Mouse (Mus musculus) adrenal gland, adult 18-20 months (tissue): Measurements from ENCODE around the gene Ifna2. TPM values are rescaled to one million over a fixed set of nuclear protein-coding genes. Genes with fewer than 3 reads are reported as not detected.

Experiments used
- DNase-seq, 2 experiments: peaks; one replicate each; pipeline ENCODE4 v3.0.0; 2021 to 2022; ENCODE audit warnings: low spot score in 2 of 2
- total RNA-seq, 2 experiments: library from RNA; stranded (reverse); gene quantifications; 1 replicate in 1 of 2; 2 replicates in 1 of 2; pipeline ENCODE4 v1.2.3; 2021

Gene Ifna2
- total RNA-seq, 2 experiments from 2014 or later, result not detected

- no peak for DNase-seq
Observed at GRCm38 (mm10) chr4:88655461-88655860, 28.3 kb downstream of the Ifna2 start.

GRCm38 (mm10) chr4:88653644-88654043, 30.1 kb downstream of the Ifna2 start:
- no peak for DNase-seq

GRCm38 (mm10) chr4:88644359-88644758, 39.4 kb downstream of the Ifna2 start, which contains the start of gene Ifna13:
Gene Ifna13, minus strand, starts transcription at chr4:88644459.
- no peak for DNase-seq

DNA sequence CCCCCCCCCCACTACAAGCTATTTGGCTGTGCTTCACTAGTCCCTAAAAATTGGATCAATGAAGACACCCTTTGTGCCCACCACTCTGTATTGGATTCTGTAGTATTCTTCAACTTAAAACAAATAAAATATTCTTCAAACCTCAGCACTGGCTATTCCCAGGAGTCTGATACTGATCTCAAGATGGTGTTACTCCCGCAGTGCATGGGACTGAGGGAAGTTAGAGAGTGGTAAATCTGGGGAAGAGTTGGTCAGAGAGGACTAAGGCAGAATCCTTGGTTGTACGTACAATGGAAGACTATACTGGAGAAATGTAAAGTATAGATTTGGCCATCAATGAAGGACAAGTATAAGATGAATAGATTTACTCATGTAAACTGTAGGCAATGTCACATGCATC, 41.2 kb downstream of the Ifna2 start:
- no peak for DNase-seq

GRCm38 (mm10) chr4:88641077-88641831, 42.5 kb downstream of the Ifna2 start:
- peak; percentile 97 to 98 for DNase-seq

DNA sequence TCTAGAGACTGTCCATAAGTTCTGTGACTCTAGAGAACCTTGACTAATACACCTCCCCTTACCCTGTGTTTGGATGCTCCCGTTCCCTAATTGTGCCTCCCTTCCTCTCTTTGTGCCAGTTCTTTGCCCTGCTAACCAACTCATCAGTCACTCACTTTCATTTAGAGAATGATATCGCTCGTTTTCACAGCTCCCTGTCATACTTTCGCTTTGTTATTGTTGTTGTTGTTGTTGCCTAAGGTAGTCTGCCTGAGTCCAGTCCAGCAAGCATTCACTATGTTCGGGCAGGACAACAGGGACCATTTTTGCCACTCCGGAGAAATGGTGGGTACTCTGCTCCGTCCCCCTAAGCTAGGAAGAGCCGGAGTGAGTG, 43.0 kb downstream of the Ifna2 start:
- DNase-seq, result no peak

DNA sequence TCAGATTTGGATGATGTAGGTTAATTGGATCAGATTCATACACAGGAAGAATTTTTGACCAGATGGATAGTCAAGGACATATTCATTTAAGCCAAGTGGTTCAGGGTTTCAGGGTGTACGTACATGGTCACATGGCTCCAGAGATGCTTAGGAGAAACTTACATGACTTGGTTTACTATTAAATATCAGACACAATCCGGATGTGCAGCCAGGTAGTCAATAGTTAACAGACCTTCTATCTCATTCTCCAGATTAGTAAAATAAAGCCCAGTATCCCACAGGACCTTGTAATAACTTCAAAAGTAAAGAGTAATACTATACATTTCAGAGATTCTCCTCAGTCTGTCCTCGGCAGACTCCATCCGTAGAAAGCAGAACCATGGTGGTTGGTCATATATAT, 49.4 kb downstream of the Ifna2 start, which contains the start of gene C87499:
Gene C87499 (minus strand): TSS at position 101 of the 400 bp plus-strand sequence.
- DNase-seq, result no peak

Other genes with a start within 250 kb of the Ifna2 start
- gene Hacd4, start 245.0 kb downstream of the Ifna2 start, total RNA-seq, result 1 to 10 TPM; 3.7 to 4.2 TPM
- not detected for gene Ifnb1, start 161.1 kb downstream of the Ifna2 start, total RNA-seq
- gene Ifna15, start 125.7 kb downstream of the Ifna2 start, total RNA-seq, result not detected
- not detected for gene Ifna14, start 112.1 kb downstream of the Ifna2 start, total RNA-seq
- gene Ifna9, start 91.5 kb downstream of the Ifna2 start, total RNA-seq, result not detected
- not detected for gene Ifna12, start 80.5 kb downstream of the Ifna2 start, total RNA-seq
- gene C87499, start 49.5 kb downstream of the Ifna2 start, total RNA-seq, result not detected
- gene Ifna13, start 39.5 kb downstream of the Ifna2 start, total RNA-seq, result not detected
- not detected for gene Ifna16, start 7.0 kb downstream of the Ifna2 start, total RNA-seq
- not detected for gene Ifnab, start 7.4 kb upstream of the Ifna2 start, total RNA-seq
- under 1 TPM in 1 of 2 experiments, not detected in 1; 0.40 TPM for gene Gm26566, start 37.9 kb upstream of the Ifna2 start, total RNA-seq
- 10 to 100 TPM; 77.8 to 85.0 TPM for gene Klhl9, start 38.6 kb upstream of the Ifna2 start, total RNA-seq
- gene Gm13271, start 71.0 kb upstream of the Ifna2 start, total RNA-seq, result not detected
- not detected for gene Gm13283, start 76.2 kb upstream of the Ifna2 start, total RNA-seq
- gene Gm13290, start 89.9 kb upstream of the Ifna2 start, total RNA-seq, result not detected
- gene Gm13289, start 93.0 kb upstream of the Ifna2 start, total RNA-seq, result not detected
- not detected for gene Gm13272, start 95.9 kb upstream of the Ifna2 start, total RNA-seq
- not detected for gene Ifnz, start 98.2 kb upstream of the Ifna2 start, total RNA-seq
- gene Gm13276, start 101.8 kb upstream of the Ifna2 start, total RNA-seq, result not detected
- not detected for gene Gm13277, start 104.7 kb upstream of the Ifna2 start, total RNA-seq
- not detected for gene Gm13278, start 107.6 kb upstream of the Ifna2 start, total RNA-seq
- gene Gm13275, start 110.6 kb upstream of the Ifna2 start, total RNA-seq, result not detected
- gene Gm13279, start 113.5 kb upstream of the Ifna2 start, total RNA-seq, result not detected
- gene Gm13285, start 115.8 kb upstream of the Ifna2 start, total RNA-seq, result not detected
- not detected for gene Gm13287, start 119.3 kb upstream of the Ifna2 start, total RNA-seq
- not detected for gene Gm13288, start 121.6 kb upstream of the Ifna2 start, total RNA-seq
- not detected for gene Ifna7, start 132.3 kb upstream of the Ifna2 start, total RNA-seq
- gene Ifna11, start 136.0 kb upstream of the Ifna2 start, total RNA-seq, result not detected
- not detected for gene Ifna6, start 143.5 kb upstream of the Ifna2 start, total RNA-seq
- not detected for gene Ifna5, start 151.6 kb upstream of the Ifna2 start, total RNA-seq
- gene Ifna4, start 157.9 kb upstream of the Ifna2 start, total RNA-seq, result not detected
- not detected for gene Ifna1, start 166.2 kb upstream of the Ifna2 start, total RNA-seq
- gene Ifne, start 196.3 kb upstream of the Ifna2 start, total RNA-seq, result not detected